Mouse (Mus musculus) ES-E14 (cell line): ENCODE measurements at regions not wholly inside any gene's neighbourhood (a gene's known extent, or its start where the extent isn't known, plus 50 kb on each side); places are given as distances from the start of the nearest gene placed in this dataset.
"Not testable (repeated sequence)": the region's sequence is repeated elsewhere in the genome, so short reads cannot be mapped to it uniquely, and the experiment has no call there.

Source experiments
- DNase-seq: peaks from one replicate; pipeline ENCODE4 v3.0.0-alpha.2; 2013; ENCODE audit warnings: low read depth, low spot score
- H3K27ac ChIP-seq: 2 replicates; pipeline ENCODE4 v1.5.1; 2012; ENCODE audit warnings: low read depth, mild to moderate bottlenecking, low read length, moderate library complexity, mixed read lengths; ENCODE audit not compliant: poor library complexity, insufficient read depth, severe bottlenecking
- H3K36me3 ChIP-seq: 2 replicates; pipeline ENCODE4 v1.6.1; 2012; ENCODE audit warnings: mild to moderate bottlenecking, low read length, moderate library complexity, mixed read lengths; ENCODE audit not compliant: control insufficient read depth, poor library complexity, insufficient read depth, severe bottlenecking
- H3K4me1 ChIP-seq, 2 experiments: fragments of 150-350 bp in 1 of 2; sonication (generic) in 1 of 2; 2 replicates each; pipeline ENCODE4 v1.6.1; 2012; ENCODE audit warnings: low read length in 2 of 2, mild to moderate bottlenecking in 1 of 2, mixed read lengths in 1 of 2; ENCODE audit not compliant: control insufficient read depth in 2 of 2, insufficient read depth in 2 of 2, poor library complexity in 1 of 2
- H3K4me3 ChIP-seq, 2 experiments: fragments of 150-350 bp in 1 of 2; sonication (generic) in 1 of 2; 2 replicates each; pipeline ENCODE4 v1.5.1; 2012; ENCODE audit warnings: low read length in 2 of 2, low read depth in 1 of 2, mild to moderate bottlenecking in 1 of 2, mixed read lengths in 1 of 2; ENCODE audit not compliant: insufficient read depth in 1 of 2, poor library complexity in 1 of 2, severe bottlenecking in 1 of 2
- H3K9ac ChIP-seq: 2 replicates; pipeline ENCODE4 v1.6.1; 2012; ENCODE audit warnings: low read depth, mild to moderate bottlenecking, low read length, mixed read lengths; ENCODE audit not compliant: poor library complexity, insufficient read depth, severe bottlenecking
- H3K9me3 ChIP-seq: fragments of 150-350 bp; sonication (generic); 2 replicates; pipeline ENCODE4 v1.6.1; 2012; ENCODE audit warnings: low read depth, mild to moderate bottlenecking, low read length; ENCODE audit not compliant: control insufficient read depth, insufficient read depth
- CHD2 ChIP-seq: IDR thresholded peaks from 2 replicates; pipeline ENCODE4 v1.6.1; 2014; ENCODE audit warnings: mild to moderate bottlenecking, low read depth, low read length, inconsistent platforms
- HCFC1 ChIP-seq: IDR thresholded peaks from 2 replicates; pipeline ENCODE4 v1.6.1; 2012; ENCODE audit warnings: low read length, inconsistent platforms, borderline replicate concordance; ENCODE audit not compliant: insufficient read depth
- MAFK ChIP-seq: IDR thresholded peaks from 2 replicates; pipeline ENCODE4 v1.6.1; 2014; ENCODE audit warnings: mild to moderate bottlenecking, low read depth, low read length, inconsistent platforms; ENCODE audit not compliant: insufficient read depth
- ZC3H11A ChIP-seq: IDR thresholded peaks from 2 replicates; pipeline ENCODE4 v1.6.1; 2012; ENCODE audit warnings: low read depth, mild to moderate bottlenecking, inconsistent platforms, low read length, borderline replicate concordance
- ZNF384 ChIP-seq: IDR thresholded peaks from 2 replicates; pipeline ENCODE4 v1.6.1; 2012; ENCODE audit warnings: low read depth, low read length, inconsistent platforms
- in situ Hi-C, 2 experiments: fragments of 600-800 bp; cut with MboI; formaldehyde crosslinking; loops; one replicate each; pipeline ENCODE4 v1.15.1; 2025; ENCODE audit warnings: low sequenced_read_pairs in 2 of 2, inconsistent platforms in 1 of 2; ENCODE audit not compliant: unreplicated experiment in 2 of 2

GRCm38 (mm10) chr16:49431902-49432301 is 267.1 kb upstream of the Ift57 start:
- no peaks in the 10 kb centered on the region for H3K4me1 ChIP-seq
- H3K36me3 ChIP-seq, result no peaks in the 10 kb centered on the region
- H3K9ac ChIP-seq, result no peak overlapping the region
- no peak for DNase-seq
- H3K9me3 ChIP-seq, result no peaks in the 10 kb centered on the region
- no peak overlapping the region for H3K4me3 ChIP-seq
- no peak overlapping the region for H3K27ac ChIP-seq
- TF ChIP-seq MAFK (no peak), ZC3H11A (no peak), HCFC1 (no peak), ZNF384 (no peak), CHD2 (no peak)
- in situ Hi-C loops, result no loop called here

- Histone ChIP-seq H3K4me1 (no peaks in the 10 kb centered on the region), H3K9ac (no peak overlapping the region), H3K36me3 (no peaks in the 10 kb centered on the region), H3K9me3 (no peaks in the 10 kb centered on the region), H3K4me3 (no peak overlapping the region), H3K27ac (no peak overlapping the region)
- no peak for TF ChIP-seq ZNF384
- TF ChIP-seq ZC3H11A, result peak; percentile 79
- DNase-seq, result peak; percentile 22
- in situ Hi-C loops, result no loop called here
Observed at GRCm38 (mm10) chr16:49441225-49441624, 257.8 kb upstream of the Ift57 start.

GRCm38 (mm10) chr16:49447356-49447755 is 251.7 kb upstream of the Ift57 start:
- H3K9ac ChIP-seq, in situ Hi-C loops, H3K27ac ChIP-seq, H3K36me3 ChIP-seq, H3K9me3 ChIP-seq, H3K4me1 ChIP-seq: not testable (repeated sequence)
- DNase-seq, result peak; percentile 15
- peak overlapping the region in 1 of 2 experiments; percentile 19; a peak in 1 of 4 replicates for H3K4me3 ChIP-seq

- in situ Hi-C loops, result no loop called here
- Histone ChIP-seq H3K27ac (no peak overlapping the region), H3K4me1 (no peaks in the 10 kb centered on the region), H3K4me3 (no peak overlapping the region), H3K36me3 (no peaks in the 10 kb centered on the region), H3K9ac (no peak overlapping the region), H3K9me3 (no peaks in the 10 kb centered on the region)
- TF ChIP-seq MAFK (no peak), CHD2 (no peak), ZC3H11A (no peak), ZNF384 (no peak), HCFC1 (no peak)
- no peak for DNase-seq
Observed at GRCm38 (mm10) chr16:49493881-49494280, 205.2 kb upstream of the Ift57 start.

GRCm38 (mm10) chr16:49497521-49498010 is 201.5 kb upstream of the Ift57 start:
- TF ChIP-seq ZC3H11A, result no peak
- no peak for TF ChIP-seq HCFC1
- no peak for TF ChIP-seq ZNF384
- TF ChIP-seq CHD2, result no peak
- no peak for TF ChIP-seq MAFK
- in situ Hi-C loops, result no loop called here
- no peak for DNase-seq

More at GRCm38 (mm10) chr16:49497521-49498010, 201.5 kb upstream of the Ift57 start:
- no peak overlapping the region for H3K4me3 ChIP-seq
- no peak overlapping the region for H3K9ac ChIP-seq
- no peaks in the 10 kb centered on the region for H3K36me3 ChIP-seq
- no peaks in the 10 kb centered on the region for H3K9me3 ChIP-seq
- no peaks in the 10 kb centered on the region for H3K4me1 ChIP-seq
- H3K27ac ChIP-seq, result no peak overlapping the region
